In genomic region chr3:121257418-121257817, GRCm38 (mm10) we compare ENCODE assay signal across 18 mouse cellular contexts. TPM values are rescaled to one million over a fixed set of nuclear protein-coding genes. Genes with fewer than 3 reads are reported as not detected.
DNase-seq lines count a peak whose midpoint lies in the region; ATAC-seq lines count a peak whose summit lies in the region.
"Had no signal": no experiment of that assay in that cellular context is flagged by ENCODE, and none has a peak within 500 bp of the region (broad histone marks: within the 10 kb centered on the region; RNA-seq: fewer than 3 reads in every experiment).

No protein-coding gene starts in this region.

- peaks cover 48% of the 10 kb centered on the region for H3K36me3 ChIP-seq in liver, embryonic 13.5 days
- H3K36me3 ChIP-seq: forebrain, embryonic 10.5 days; hindbrain, embryonic 10.5 days; lung, embryonic 15.5 days; midbrain, embryonic 12.5 days; neural tube, embryonic 12.5 days had no signal

- H3K4me2 ChIP-seq in liver, embryonic 13.5 days, result no peak overlapping the region
- H3K4me2 ChIP-seq: lung, embryonic 15.5 days; midbrain, embryonic 12.5 days; neural tube, embryonic 12.5 days had no signal

- H3K9me3 ChIP-seq in liver, embryonic 13.5 days (replicated peaks), result no peaks in the 10 kb centered on the region
- H3K9me3 ChIP-seq: forebrain, embryonic 10.5 days; hindbrain, embryonic 10.5 days; lung, embryonic 15.5 days; midbrain, embryonic 12.5 days; neural tube, embryonic 12.5 days had no signal

- H3K27me3 ChIP-seq in liver, embryonic 13.5 days, result peaks cover 3% of the 10 kb centered on the region; the same call in 1 of the 2 replicates

- no peak for ATAC-seq in liver, embryonic 13.5 days (ENCODE audit: low read depth)
- ATAC-seq: activated CD4-positive, CD25-positive, alpha-beta regulatory T cell, adult 4 months; CD4-positive, CD25-positive, alpha-beta regulatory T cell, adult 4 months had no signal

- H3K4me3 ChIP-seq in liver, embryonic 13.5 days (replicated peaks), result no peak overlapping the region
- H3K4me3 ChIP-seq: forebrain, embryonic 10.5 days; hindbrain, embryonic 10.5 days; lung, embryonic 15.5 days; midbrain, embryonic 12.5 days; neural tube, embryonic 12.5 days had no signal

- H3K4me1 ChIP-seq in liver, embryonic 13.5 days (replicated peaks), result peaks cover 67% of the 10 kb centered on the region
- H3K4me1 ChIP-seq: neural tube, embryonic 12.5 days had no signal

- intact Hi-C loops in left cerebral cortex, postnatal 4 days (cut with DNase I), result no loop called here
- intact Hi-C loops in heart, postnatal 36 days (cut with DNase I), result no loop called here

- WGBS in liver, embryonic 13.5 days (ENCODE audit: insufficient replicate concordance), result 79% methylated on average over 10 of the region's 10 CpGs

- peak overlapping the region; percentile 43; the same call in 1 of the 2 replicates for H3K27ac ChIP-seq in liver, embryonic 13.5 days
- H3K27ac ChIP-seq: forebrain, embryonic 10.5 days; hindbrain, embryonic 10.5 days; lung, embryonic 15.5 days; midbrain, embryonic 12.5 days; neural tube, embryonic 12.5 days had no signal

- peak; percentile 55 to 77 for DNase-seq in frontal cortex, adult 2 months (ENCODE audit: extremely low spot score in 1 of 2, low spot score in 1 of 2)
- no peak for DNase-seq in frontal cortex, postnatal 10 days (ENCODE audit: low spot score in 2 of 2)
- DNase-seq in left cerebral cortex, adult 18-20 months (ENCODE audit: low spot score in 2 of 2), result peak; percentile 52 to 76
- DNase-seq in left cerebral cortex, postnatal 4 days, result no peak
- peak; percentile 84 for DNase-seq in brain, adult 2 months (ENCODE audit: low read depth, low spot score)
- DNase-seq in liver, embryonic 13.5 days, result no peak
- no peak for DNase-seq in cerebellum, postnatal 14 days
- DNase-seq in heart, postnatal 36 days, result no peak
- DNase-seq: adrenal gland, postnatal 10 days; cerebellum, adult 11 months; kidney, adult 11 months had no signal

- H3K9ac ChIP-seq in liver, embryonic 13.5 days, result peak overlapping the region; percentile 15; the same call in 1 of the 2 replicates
- H3K9ac ChIP-seq: lung, embryonic 15.5 days; midbrain, embryonic 12.5 days; neural tube, embryonic 12.5 days had no signal

RNA-seq across cellular contexts. Expression of gene Tmem56, which starts 25.5 kb away (rescaled TPM):
- 16.7 and 16.9 TPM in 2 replicates for polyA plus RNA-seq in frontal cortex, adult 2 months (2012; rRNA removed)
- total RNA-seq in left cerebral cortex, adult 18-20 months (2021), result 10 to 100 TPM; 48.2 to 48.6 TPM
- total RNA-seq in left cerebral cortex, postnatal 4 days (2021), result 10 to 100 TPM; 17.2 to 19.2 TPM
- polyA plus RNA-seq in liver, embryonic 13.5 days (2015; fragmentation: Nextera tagmentation; extraction: Ambion mirVana), result 18.3 and 23.3 TPM in 2 replicates
- total RNA-seq in heart, postnatal 36 days (2021), result 1 to 10 TPM in 1 of 2 experiments, under 1 TPM in 1; 0.92 to 1.4 TPM
- polyA plus RNA-seq: CD4-positive, CD25-positive, alpha-beta regulatory T cell, adult 4 months had no signal

RNA-seq across cellular contexts. Expression of gene Alg14, which starts 34.2 kb away (rescaled TPM):
- polyA plus RNA-seq in frontal cortex, adult 2 months (2012; rRNA removed), result 14.5 and 15.2 TPM in 2 replicates
- total RNA-seq in left cerebral cortex, adult 18-20 months (2021), result 10 to 100 TPM; 12.1 to 14.4 TPM
- 10 to 100 TPM; 17.9 to 22.0 TPM for total RNA-seq in left cerebral cortex, postnatal 4 days (2021)
- polyA plus RNA-seq in liver, embryonic 13.5 days (2015; fragmentation: Nextera tagmentation; extraction: Ambion mirVana), result 17.7 and 20.0 TPM in 2 replicates
- total RNA-seq in heart, postnatal 36 days (2021), result 10 to 100 TPM; 11.9 to 13.4 TPM

Comparison
In these comparisons a context has a peak if more than half of its experiments do, and no peak if none do; other contexts are left out.
1. DNase-seq: peak in frontal cortex, adult 2 months (2 of 2), left cerebral cortex, adult 18-20 months (2 of 2) and brain, adult 2 months (single experiment); none in frontal cortex, postnatal 10 days (0 of 2), left cerebral cortex, postnatal 4 days (single experiment), liver, embryonic 13.5 days (single experiment), cerebellum, postnatal 14 days (0 of 2) and heart, postnatal 36 days (0 of 2).
2. RNA of gene Tmem56, which starts 25.5 kb away (total RNA-seq): 48.2 to 48.6 TPM in left cerebral cortex, adult 18-20 months and 17.2 to 19.2 TPM in left cerebral cortex, postnatal 4 days; 0.92 to 1.4 TPM in heart, postnatal 36 days; every median in the first group is over 4 times any median in the second.